Mouse (Mus musculus) G1E (cell line): Measurements from ENCODE around the gene Osbpl9. TPM values are rescaled to one million over a fixed set of nuclear protein-coding genes. Genes with fewer than 3 reads are reported as not detected.

Source experiments
- ATAC-seq: 2 replicates; pipeline ENCODE4 v1.8.0; 2016; ENCODE audit warnings: mild to moderate bottlenecking; ENCODE audit not compliant: insufficient number of reproducible peaks, poor library complexity, low FRiP score, severe bottlenecking; ENCODE audit errors: extremely low read depth
- DNase-seq: peaks from one replicate; pipeline ENCODE4 v3.0.0; 2012; ENCODE audit warnings: low spot score
- H3K27me3 ChIP-seq: 2 replicates; pipeline ENCODE4 v1.6.1; 2012; ENCODE audit warnings: mild to moderate bottlenecking, low read length, inconsistent platforms; ENCODE audit not compliant: insufficient read depth
- H3K36me3 ChIP-seq: replicated peaks from 2 replicates; pipeline ENCODE3; 2012; ENCODE audit warnings: mild to moderate bottlenecking, inconsistent platforms
- H3K4me1 ChIP-seq: 2 replicates; pipeline ENCODE4 v1.6.1; 2012; ENCODE audit warnings: low read depth, low read length, inconsistent platforms, mixed read lengths; ENCODE audit not compliant: insufficient read depth
- H3K4me3 ChIP-seq: 2 replicates; pipeline ENCODE4 v1.5.1; 2012; ENCODE audit warnings: low read depth, mild to moderate bottlenecking, inconsistent platforms, low read length, moderate library complexity, mixed read lengths
- H3K9me3 ChIP-seq: replicated peaks from 2 replicates; pipeline ENCODE4 v1.6.1; 2012; ENCODE audit warnings: inconsistent platforms
- CTCF ChIP-seq: IDR thresholded peaks from 2 replicates; pipeline ENCODE4 v1.5.1; 2012; ENCODE audit warnings: low read depth, low read length, inconsistent platforms, mixed read lengths
- GATA1 ChIP-seq: IDR thresholded peaks from 2 replicates; pipeline ENCODE4 v1.6.1; 2012; ENCODE audit warnings: borderline replicate concordance, low read length, inconsistent platforms, mixed read lengths
- GATA2 ChIP-seq: IDR thresholded peaks from 2 replicates; pipeline ENCODE4 v1.6.1; 2012; ENCODE audit warnings: low read depth, low read length, inconsistent platforms, borderline replicate concordance
- POLR2AphosphoS5 ChIP-seq: IDR thresholded peaks from 2 replicates; pipeline ENCODE4 v1.6.1; 2012; ENCODE audit warnings: low read depth, low read length, inconsistent platforms; ENCODE audit not compliant: insufficient replicate concordance
- TAL1 ChIP-seq: conservative IDR thresholded peaks from 2 replicates; pipeline ENCODE4 v1.6.1; 2012; ENCODE audit warnings: low read depth, low read length, inconsistent platforms, mixed read lengths
- polyA plus RNA-seq: library from polyadenylated mRNA; stranded (reverse); fragments of >175 nt; gene quantifications from 2 replicates; pipeline ENCODE4 v1.2.3, GENCODE M21; 2012
- total RNA-seq, 2 experiments: library from RNA; stranded (forward) in 1 of 2; stranded (reverse) in 1 of 2; fragments of 200-1000 nt in 1 of 2; fragments of >200 nt in 1 of 2; fragmentation: Nextera tagmentation in 1 of 2; gene quantifications; 2 replicates each; pipeline ENCODE4 v1.2.3; 2014 to 2017

The Osbpl9 gene
- total and polyA plus RNA-seq, 3 experiments, result 6.4 to 147 (median 77.9) TPM

GRCm38 (mm10) chr4:109210253-109210652 is 8.2 kb upstream of the Osbpl9 start:
- H3K27me3 ChIP-seq, result peaks cover 21% of the 10 kb centered on the region
- 0 out of 2 replicates have a peak, but pooled peaks cover 2% of the 10 kb centered on the region for H3K4me1 ChIP-seq
- ATAC-seq (no peak), DNase-seq (no peak)
- H3K4me3 ChIP-seq, result no peak overlapping the region
- no peaks in the 10 kb centered on the region for H3K9me3 ChIP-seq
- TF ChIP-seq GATA2 (no peak), POLR2AphosphoS5 (no peak), TAL1 (no peak), GATA1 (no peak), CTCF (no peak)
- H3K36me3 ChIP-seq, result no peaks in the 10 kb centered on the region

- H3K36me3 ChIP-seq, result no peaks in the 10 kb centered on the region
- peaks cover 3% of the 10 kb centered on the region; the same call in 1 of the 2 replicates for H3K4me1 ChIP-seq
- no peaks in the 10 kb centered on the region for H3K9me3 ChIP-seq
- peaks cover 21% of the 10 kb centered on the region for H3K27me3 ChIP-seq
- ATAC-seq, result no peak
- no peak for TF ChIP-seq TAL1
- TF ChIP-seq GATA2, result no peak
- TF ChIP-seq POLR2AphosphoS5, result no peak
- no peak for TF ChIP-seq GATA1
- TF ChIP-seq CTCF, result no peak
- no peak for DNase-seq
- H3K4me3 ChIP-seq, result no peak overlapping the region
Observed at GRCm38 (mm10) chr4:109207524-109207923, 5.5 kb upstream of the Osbpl9 start.

GRCm38 (mm10) chr4:109204416-109204815 is 2.3 kb upstream of the Osbpl9 start:
- Histone ChIP-seq H3K4me3 (no peak overlapping the region), H3K4me1 (peaks cover 15% of the 10 kb centered on the region), H3K9me3 (no peaks in the 10 kb centered on the region), H3K36me3 (no peaks in the 10 kb centered on the region), H3K27me3 (peaks cover 3% of the 10 kb centered on the region; the same call in 1 of the 2 replicates)
- DNase-seq (no peak), ATAC-seq (no peak)
- TF ChIP-seq CTCF (no peak), TAL1 (no peak), POLR2AphosphoS5 (no peak), GATA1 (no peak), GATA2 (no peak)

- no peak for TF ChIP-seq GATA2
- DNase-seq (no peak), ATAC-seq (no peak)
- Histone ChIP-seq H3K27me3 (peaks cover 3% of the 10 kb centered on the region; the same call in 1 of the 2 replicates), H3K4me3 (no peak overlapping the region), H3K9me3 (no peaks in the 10 kb centered on the region), H3K4me1 (peaks cover 15% of the 10 kb centered on the region), H3K36me3 (peaks cover 3% of the 10 kb centered on the region)
Observed at GRCm38 (mm10) chr4:109203931-109204330, 1.9 kb upstream of the Osbpl9 start.

- no peak for ATAC-seq
- H3K36me3 ChIP-seq, result peaks cover 10% of the 10 kb centered on the region
- H3K9me3 ChIP-seq, result no peaks in the 10 kb centered on the region
- H3K4me1 ChIP-seq, result peaks cover 13% of the 10 kb centered on the region
- TF ChIP-seq TAL1 (no peak), GATA1 (no peak), CTCF (no peak), POLR2AphosphoS5 (no peak), GATA2 (no peak)
- DNase-seq, result no peak
- no peaks in the 10 kb centered on the region for H3K27me3 ChIP-seq
- no peak overlapping the region for H3K4me3 ChIP-seq
Observed at GRCm38 (mm10) chr4:109199069-109199468, 3.0 kb downstream of the Osbpl9 start.

DNA sequence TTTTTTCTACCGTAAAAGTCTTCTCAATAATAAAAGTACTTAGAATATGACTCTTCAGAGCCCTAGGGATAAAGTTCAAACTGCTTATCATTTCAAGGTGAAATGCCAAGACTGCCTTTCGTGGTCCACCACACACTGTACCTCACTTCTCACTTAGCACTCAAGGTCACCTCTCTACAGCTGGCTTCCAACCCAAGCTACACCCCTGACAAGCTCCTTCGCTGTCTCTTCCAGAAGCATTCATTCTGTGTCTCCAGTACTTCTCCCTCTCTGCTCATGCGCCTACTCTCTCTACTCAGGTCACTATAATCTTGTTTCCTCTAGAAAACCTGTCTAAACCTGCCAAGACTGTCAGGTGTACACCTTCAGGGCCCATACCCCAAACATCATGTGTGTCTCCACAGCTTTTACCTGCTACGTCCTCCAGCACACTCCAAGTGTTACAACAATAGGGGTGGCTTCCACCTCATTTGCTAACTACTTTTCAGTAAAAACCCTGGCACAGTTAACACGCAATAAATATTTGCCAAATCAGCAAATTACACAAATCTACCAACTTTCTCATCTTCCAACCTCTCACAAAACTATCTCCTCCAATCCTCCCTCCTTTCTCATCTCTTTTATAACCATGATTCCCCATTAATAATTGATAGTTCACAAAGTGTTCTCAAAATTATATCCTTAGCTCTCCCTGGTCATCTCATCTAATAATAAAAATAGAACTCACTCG is 6.0 kb downstream of the Osbpl9 start:
- ATAC-seq (no peak), DNase-seq (no peak)
- H3K9me3 ChIP-seq, result no peaks in the 10 kb centered on the region
- H3K4me3 ChIP-seq, result no peak overlapping the region
- no peak for TF ChIP-seq GATA2
- TF ChIP-seq GATA1, result no peak
- no peak for TF ChIP-seq CTCF
- no peak for TF ChIP-seq POLR2AphosphoS5
- TF ChIP-seq TAL1, result no peak
- H3K27me3 ChIP-seq, result no peaks in the 10 kb centered on the region
- peaks cover 10% of the 10 kb centered on the region for H3K36me3 ChIP-seq
- H3K4me1 ChIP-seq, result peaks cover 4% of the 10 kb centered on the region
